Mouse (Mus musculus): ENCODE results near the gene Adgrb2. TPM values are rescaled to one million over a fixed set of nuclear protein-coding genes. Genes with fewer than 3 reads are reported as not detected.
A peak's percentile ranks its signal among the peaks of the same experiment; 100 is the strongest.

Adgrb2 gene
- 0.43 and 0.70 TPM in 2 replicates for polyA plus RNA-seq (2015; fragmentation: Nextera tagmentation; extraction: Ambion mirVana)

DNA sequence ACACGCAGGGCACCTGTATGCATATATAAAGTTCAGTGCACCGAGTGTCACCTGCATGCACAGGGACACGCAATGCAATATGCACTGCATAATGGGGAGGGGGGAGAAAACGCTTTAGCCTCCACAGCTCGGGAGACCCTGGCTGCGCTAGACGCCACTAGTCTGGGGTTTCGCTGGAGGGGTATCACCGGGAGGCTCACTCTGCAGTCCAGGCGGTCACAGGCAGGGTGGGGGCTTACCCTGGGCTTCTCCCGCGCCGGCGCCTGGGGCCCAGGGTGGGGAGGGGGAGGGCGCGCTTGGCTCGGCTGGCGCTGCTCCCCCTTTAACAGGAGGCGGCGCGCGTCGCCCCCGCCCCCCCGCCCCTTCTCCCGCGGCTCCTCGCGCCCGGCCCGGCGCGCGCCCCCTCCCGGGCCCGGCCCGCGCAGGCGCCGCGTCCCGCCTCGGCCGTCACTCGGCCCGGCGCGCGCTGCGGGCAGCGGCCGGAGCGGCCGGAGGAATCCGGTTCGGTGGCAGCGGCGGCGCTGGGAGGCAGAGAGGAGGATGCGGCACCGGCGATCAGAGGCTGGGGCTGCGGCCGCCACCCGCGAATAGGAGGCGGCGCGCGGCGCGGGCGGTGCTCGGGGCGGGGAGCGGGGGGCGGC lies at the start of gene Adgrb2:
Gene Adgrb2, plus strand, starts transcription at position 450 of the 641 bp plus-strand sequence.
- H3K4me2 ChIP-seq (replicated peaks; ENCODE audit: low read depth) = peak within 1 kb of the TSS; percentile 94
- under 1% methylated on average over 29 of the region's 77 CpGs for WGBS
- H3K4me3 ChIP-seq (ENCODE audit: low read depth, low read length) = peak within 1 kb of the TSS; percentile 51
- peaks cover 75% of the 10 kb centered on the region for H3K27me3 ChIP-seq (replicated peaks; ENCODE audit: control insufficient read depth, insufficient read depth, low read length)
- H3K27ac ChIP-seq (ENCODE audit: low read depth, low read length) = no peak within 1 kb of the TSS
- no peaks in the 10 kb centered on the region; the same call in 1 of the 2 replicates for H3K4me1 ChIP-seq (replicated peaks; ENCODE audit: control insufficient read depth, insufficient read depth, low read length)
- no peak for ATAC-seq
- TF ChIP-seq CTCF (IDR thresholded peaks at IDR 0.05; ENCODE audit: low read depth) = no peak
- peak within 1 kb of the TSS; percentile 48 for H3K9ac ChIP-seq (ENCODE audit: low read depth, low read length)
- H3K9me3 ChIP-seq (ENCODE audit: control insufficient read depth) = no peaks in the 10 kb centered on the region
- H3K36me3 ChIP-seq (ENCODE audit: control insufficient read depth, insufficient read depth) = no peaks in the 10 kb centered on the region

DNA sequence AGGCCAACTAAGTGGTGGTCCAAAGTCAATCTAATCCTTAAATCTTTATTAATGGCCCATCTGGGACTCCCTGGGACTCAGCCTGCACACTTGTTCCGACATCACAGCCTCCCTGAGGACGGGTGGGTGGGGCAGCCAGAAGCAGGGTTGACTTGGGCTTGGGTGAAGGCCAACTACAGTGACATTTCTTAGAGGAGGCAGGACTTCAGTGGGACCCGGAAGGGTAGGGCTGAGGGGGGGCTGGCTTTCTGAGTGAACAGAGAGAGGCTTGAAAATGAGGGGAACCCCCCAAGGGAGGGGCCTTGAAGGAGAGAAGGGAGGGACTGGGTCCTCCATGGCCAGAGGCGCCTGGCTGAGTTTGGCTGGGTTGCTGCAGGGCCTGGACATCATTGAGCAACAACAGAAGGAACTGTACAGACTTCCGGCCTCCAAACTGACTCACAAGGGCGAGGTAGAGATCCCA lies 33.3 kb upstream of the Adgrb2 start:
- ATAC-seq = no peak
- H3K27me3 ChIP-seq (replicated peaks; ENCODE audit: control insufficient read depth, insufficient read depth, low read length) = 0 out of 2 replicates have a peak, but pooled peaks cover 1% of the 10 kb centered on the region
- TF ChIP-seq CTCF (IDR thresholded peaks at IDR 0.05; ENCODE audit: low read depth) = no peak
- no peak overlapping the region for H3K4me2 ChIP-seq (replicated peaks; ENCODE audit: low read depth)
- no peak overlapping the region for H3K27ac ChIP-seq (ENCODE audit: low read depth, low read length)
- H3K9me3 ChIP-seq (ENCODE audit: control insufficient read depth) = no peaks in the 10 kb centered on the region
- H3K9ac ChIP-seq (ENCODE audit: low read depth, low read length) = no peak overlapping the region
- H3K4me1 ChIP-seq (replicated peaks; ENCODE audit: control insufficient read depth, insufficient read depth, low read length) = no peaks in the 10 kb centered on the region
- no peaks in the 10 kb centered on the region for H3K36me3 ChIP-seq (ENCODE audit: control insufficient read depth, insufficient read depth)
- H3K4me3 ChIP-seq (ENCODE audit: low read depth, low read length) = no peak overlapping the region
- 65% methylated on average over 6 of the region's 6 CpGs for WGBS

DNA sequence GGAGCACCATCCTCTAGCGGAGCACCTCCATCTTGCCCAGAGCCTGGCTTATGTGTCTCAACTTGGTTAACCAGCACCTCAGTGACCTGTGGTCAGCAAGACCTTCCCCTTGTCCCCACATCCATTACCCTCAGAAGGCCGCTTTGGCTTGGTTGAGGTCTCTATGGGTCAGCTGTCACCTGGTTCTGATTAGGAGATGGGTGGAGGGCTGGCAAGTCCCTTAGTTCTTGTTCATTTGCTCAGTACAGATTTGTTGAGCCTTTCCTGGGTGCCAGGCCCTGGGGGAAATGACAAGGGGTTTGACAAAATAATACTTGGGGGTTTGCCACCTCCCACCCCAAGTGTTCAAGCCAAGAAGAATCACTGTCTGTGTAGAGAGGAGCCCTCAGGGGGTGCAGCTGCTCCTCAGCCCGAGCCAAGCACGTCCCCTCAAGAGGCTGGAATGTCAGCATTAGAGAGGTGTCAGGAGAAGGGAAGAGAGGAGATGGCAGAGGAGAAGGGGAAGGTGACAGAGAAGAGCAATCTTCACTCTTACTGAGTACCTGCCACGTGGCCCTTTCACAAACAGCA lies 32.3 kb upstream of the Adgrb2 start:
- 53% methylated on average over 5 of the region's 5 CpGs for whole genome bisulfite sequencing
- 0 out of 2 replicates have a peak, but pooled peaks cover 6% of the 10 kb centered on the region for H3K27me3 ChIP-seq (replicated peaks; ENCODE audit: control insufficient read depth, insufficient read depth, low read length)
- no peaks in the 10 kb centered on the region for H3K9me3 ChIP-seq (ENCODE audit: control insufficient read depth)
- H3K4me3 ChIP-seq (ENCODE audit: low read depth, low read length) = no peak overlapping the region
- no peak for TF ChIP-seq CTCF (IDR thresholded peaks at IDR 0.05; ENCODE audit: low read depth)
- no peak for ATAC-seq
- H3K36me3 ChIP-seq (ENCODE audit: control insufficient read depth, insufficient read depth) = no peaks in the 10 kb centered on the region
- no peaks in the 10 kb centered on the region for H3K4me1 ChIP-seq (replicated peaks; ENCODE audit: control insufficient read depth, insufficient read depth, low read length)
- no peak overlapping the region for H3K4me2 ChIP-seq (replicated peaks; ENCODE audit: low read depth)
- no peak overlapping the region for H3K27ac ChIP-seq (ENCODE audit: low read depth, low read length)
- no peak overlapping the region for H3K9ac ChIP-seq (ENCODE audit: low read depth, low read length)

DNA sequence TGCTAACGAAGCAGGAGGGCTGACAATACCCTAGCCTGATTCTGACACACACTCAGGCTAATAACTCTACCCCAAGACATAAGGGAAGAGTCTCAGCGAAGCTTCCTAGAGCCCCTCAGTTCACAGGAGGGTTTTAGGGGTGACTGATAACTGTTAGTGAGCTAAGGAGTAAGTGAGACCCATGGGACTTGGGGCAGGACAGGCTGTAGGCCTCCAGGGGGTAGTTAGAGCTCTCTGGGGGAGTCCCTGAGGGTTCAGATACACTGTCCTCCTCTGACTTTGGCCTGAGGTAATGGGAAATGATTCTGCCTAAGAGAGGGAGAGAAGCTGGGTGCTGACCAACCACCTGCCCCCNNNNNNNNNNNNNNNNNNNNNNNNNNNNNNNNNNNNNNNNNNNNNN lies 30.1 kb upstream of the Adgrb2 start:
- Histone ChIP-seq H3K27me3 (replicated peaks; ENCODE audit: control insufficient read depth, insufficient read depth, low read length) (0 out of 2 replicates have a peak, but pooled peaks cover 6% of the 10 kb centered on the region), H3K9ac (ENCODE audit: low read depth, low read length) (no peak overlapping the region), H3K27ac (ENCODE audit: low read depth, low read length) (no peak overlapping the region), H3K4me1 (replicated peaks; ENCODE audit: control insufficient read depth, insufficient read depth, low read length) (no peaks in the 10 kb centered on the region), H3K36me3 (ENCODE audit: control insufficient read depth, insufficient read depth) (no peaks in the 10 kb centered on the region), H3K4me3 (ENCODE audit: low read depth, low read length) (no peak overlapping the region), H3K4me2 (replicated peaks; ENCODE audit: low read depth) (no peak overlapping the region), H3K9me3 (ENCODE audit: control insufficient read depth) (no peaks in the 10 kb centered on the region)
- TF ChIP-seq CTCF (IDR thresholded peaks at IDR 0.05; ENCODE audit: low read depth) = no peak
- 65% methylated on average over 2 of the region's 2 CpGs for WGBS
- ATAC-seq = no peak

DNA sequence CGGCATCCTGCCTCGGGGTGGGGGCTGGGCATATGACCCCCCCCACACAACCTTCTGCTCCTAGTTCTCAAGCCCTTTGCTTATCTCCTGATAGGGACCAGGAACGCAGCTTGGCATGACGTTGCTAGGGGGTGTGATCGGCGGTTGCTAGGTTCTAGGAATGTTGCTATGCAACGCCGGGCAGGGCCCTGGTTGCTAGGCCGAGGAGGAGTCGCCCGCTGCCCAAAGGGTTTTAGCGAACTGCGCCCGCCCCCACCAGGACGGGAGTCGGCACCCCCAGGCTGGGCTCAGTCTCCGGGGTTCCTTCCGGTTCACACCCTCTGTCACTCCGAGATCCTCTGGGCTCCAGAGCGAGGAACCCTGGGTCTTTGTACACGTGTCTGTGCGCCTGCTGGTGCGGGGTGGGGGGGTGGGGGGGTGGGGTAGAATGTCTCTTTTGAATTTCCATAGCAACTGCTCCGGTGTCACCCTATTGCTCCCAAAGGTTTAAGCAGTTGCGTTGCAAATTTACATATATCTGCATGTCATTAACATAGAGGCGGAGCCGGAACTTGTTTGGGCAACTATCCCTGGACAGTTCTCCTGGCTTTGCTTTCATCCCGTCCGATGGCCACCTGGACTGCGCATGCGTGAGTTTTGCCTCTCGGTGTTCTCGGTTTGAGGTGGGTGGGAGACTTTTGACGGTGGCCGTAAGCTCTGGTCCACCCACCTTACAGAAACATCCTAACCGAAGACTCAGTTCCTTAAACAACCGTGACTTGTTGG lies 24.3 kb upstream of the Adgrb2 start:
- no peaks in the 10 kb centered on the region for H3K36me3 ChIP-seq (ENCODE audit: control insufficient read depth, insufficient read depth)
- no peak for TF ChIP-seq CTCF (IDR thresholded peaks at IDR 0.05; ENCODE audit: low read depth)
- H3K4me2 ChIP-seq (replicated peaks; ENCODE audit: low read depth) = peak overlapping the region; percentile 78
- peaks cover 4% of the 10 kb centered on the region; the same call in 1 of the 2 replicates for H3K4me1 ChIP-seq (replicated peaks; ENCODE audit: control insufficient read depth, insufficient read depth, low read length)
- no peaks in the 10 kb centered on the region for H3K9me3 ChIP-seq (ENCODE audit: control insufficient read depth)
- ATAC-seq = peak; percentile 46; the same call in 1 of the 2 replicates
- 2% methylated on average over 37 of the region's 37 CpGs for WGBS
- 0 out of 2 replicates have a peak, but pooled peaks cover 17% of the 10 kb centered on the region for H3K27me3 ChIP-seq (replicated peaks; ENCODE audit: control insufficient read depth, insufficient read depth, low read length)
- no peak overlapping the region for H3K27ac ChIP-seq (ENCODE audit: low read depth, low read length)
- 0 out of 2 replicates have a peak overlapping the region, but pooled peaks have one; percentile 13 for H3K9ac ChIP-seq (ENCODE audit: low read depth, low read length)
- peak overlapping the region; percentile 33 for H3K4me3 ChIP-seq (ENCODE audit: low read depth, low read length)

DNA sequence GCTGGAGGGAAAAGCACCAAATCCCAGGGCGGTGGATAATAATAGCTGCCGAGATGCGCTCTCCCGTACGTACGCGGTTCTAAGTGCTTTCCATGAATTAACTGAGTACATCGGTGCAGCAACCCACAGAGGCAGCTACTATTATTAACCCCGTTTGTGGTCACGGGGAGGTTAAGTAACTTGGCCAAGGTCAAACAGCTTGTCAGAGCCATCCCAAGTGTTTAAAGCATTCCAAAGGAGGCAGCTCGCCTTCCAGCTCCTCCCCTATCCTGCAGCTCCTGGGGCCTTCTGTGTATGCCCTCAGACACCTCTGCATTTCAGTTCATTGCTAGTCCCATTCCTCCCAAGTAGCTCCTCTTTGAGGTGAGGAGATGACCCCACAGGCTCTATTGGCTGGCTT lies 19.4 kb upstream of the Adgrb2 start:
- no peak overlapping the region for H3K9ac ChIP-seq (ENCODE audit: low read depth, low read length)
- 0 out of 2 replicates have a peak, but pooled peaks cover 9% of the 10 kb centered on the region for H3K27me3 ChIP-seq (replicated peaks; ENCODE audit: control insufficient read depth, insufficient read depth, low read length)
- no peak for ATAC-seq
- H3K4me3 ChIP-seq (ENCODE audit: low read depth, low read length) = no peak overlapping the region
- H3K36me3 ChIP-seq (ENCODE audit: control insufficient read depth, insufficient read depth) = no peaks in the 10 kb centered on the region
- H3K27ac ChIP-seq (ENCODE audit: low read depth, low read length) = no peak overlapping the region
- TF ChIP-seq CTCF (IDR thresholded peaks at IDR 0.05; ENCODE audit: low read depth) = no peak
- WGBS = 64% methylated on average over 11 of the region's 11 CpGs
- no peaks in the 10 kb centered on the region for H3K4me1 ChIP-seq (replicated peaks; ENCODE audit: control insufficient read depth, insufficient read depth, low read length)
- no peak overlapping the region for H3K4me2 ChIP-seq (replicated peaks; ENCODE audit: low read depth)
- no peaks in the 10 kb centered on the region for H3K9me3 ChIP-seq (ENCODE audit: control insufficient read depth)
